Mouse (Mus musculus) left cerebral cortex, adult 2 months (tissue): ENCODE data around the gene Stambp. TPM values are rescaled to one million over a fixed set of nuclear protein-coding genes. Genes with fewer than 3 reads are reported as not detected.

Source experiments
- DNase-seq, 2 experiments: peaks; one replicate each; pipeline ENCODE4 v3.0.0; 2021 to 2022; ENCODE audit warnings: low spot score in 2 of 2, mixed read lengths in 1 of 2; ENCODE audit errors: extremely low spot score in 1 of 2
- H3K27ac ChIP-seq: fragments of 200-600 bp; 2 replicates; pipeline ENCODE4 v1.8.1; 2022
- H3K4me3 ChIP-seq: fragments of 200-600 bp; 2 replicates; pipeline ENCODE4 v1.8.1; 2022
- CTCF ChIP-seq: fragments of 200-600 bp; IDR thresholded peaks from 2 replicates; pipeline ENCODE4 v1.8.1; 2022; ENCODE audit warnings: antibody characterized with exemption, mild to moderate bottlenecking, moderate library complexity
- intact Hi-C: fragments of 180-260 bp; cut with DNase I; formaldehyde crosslinking; loops from one replicate; pipeline ENCODE4 v1.15.1; 2025
- total RNA-seq, 2 experiments: library from RNA; stranded (reverse); gene quantifications; 2 replicates each; pipeline ENCODE4 v1.2.3; 2021

Gene Stambp
- total RNA-seq, 2 experiments from 2014 or later: 30.2 to 30.6 TPM

DNA sequence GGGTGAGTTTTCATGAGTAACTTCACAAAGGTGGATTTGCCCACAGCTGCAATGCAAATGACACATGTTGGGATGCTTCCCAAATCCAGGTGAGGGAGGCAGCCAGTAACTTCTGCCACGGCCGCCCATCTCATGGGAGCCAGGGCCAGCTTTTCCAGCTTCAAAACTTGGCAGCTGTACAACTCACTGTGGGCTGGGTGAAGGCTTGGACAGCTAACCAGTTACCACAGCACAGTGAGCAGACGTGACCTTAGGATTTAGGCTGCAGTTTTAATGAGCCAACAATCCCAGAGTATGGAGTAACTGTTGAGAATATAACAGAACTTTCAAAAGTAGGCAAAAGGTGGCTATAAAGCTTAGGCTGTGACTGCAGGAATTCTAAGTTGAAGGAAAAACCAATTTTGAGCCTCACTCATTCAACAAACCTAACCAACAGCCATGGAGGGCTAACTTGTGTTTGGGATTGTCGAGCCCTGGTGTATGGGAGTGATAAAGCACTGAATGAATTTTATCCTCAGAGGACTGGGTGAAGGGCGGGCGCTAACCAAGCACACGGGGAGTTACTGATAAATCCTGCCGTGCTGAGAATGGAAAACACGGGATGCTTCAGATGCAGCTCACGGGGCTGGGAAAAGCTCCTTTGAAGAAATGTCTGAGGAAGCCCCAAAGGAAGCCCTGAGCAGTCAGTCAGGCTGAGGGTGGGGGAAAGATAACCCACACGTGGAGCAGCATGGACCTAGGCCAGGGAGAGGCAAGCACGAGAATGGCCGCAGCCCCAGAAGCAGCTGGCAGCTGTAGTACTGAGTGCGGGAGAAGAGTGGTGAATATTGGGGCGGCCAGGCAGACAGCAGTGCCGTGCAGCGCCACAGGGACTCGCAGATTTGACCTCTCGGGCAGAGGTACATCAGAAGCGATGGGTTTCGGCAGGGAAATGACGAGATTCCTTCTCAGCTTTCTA is 75.5 kb downstream of the Stambp start:
- no peak overlapping the region for H3K4me3 ChIP-seq
- H3K27ac ChIP-seq: peak overlapping the region; percentile 38
- TF ChIP-seq CTCF: no peak
- intact Hi-C loops: loop anchor here (5.0 kb wide), 1 partner anchor 40 kb away; the partner anchor contains the start of gene Tet3
- no peak for DNase-seq

GRCm38 (mm10) chr6:83496009-83496752 is 76.3 kb downstream of the Stambp start:
- no peak overlapping the region for H3K4me3 ChIP-seq
- no peak for TF ChIP-seq CTCF
- DNase-seq: no peak
- H3K27ac ChIP-seq: peak overlapping the region; percentile 20; the same call in 1 of the 2 replicates
- intact Hi-C loops: loop anchor here (5.0 kb wide), 1 partner anchor 39 kb away; the partner anchor contains the start of gene Tet3

Other genes starting within 250 kb of the Stambp start
- gene Mthfd2, start 246.8 kb downstream of the Stambp start, total RNA-seq: 1 to 10 TPM; 5.7 to 8.1 TPM
- 10 to 100 TPM; 18.9 to 22.0 TPM for gene Mob1a, start 246.7 kb downstream of the Stambp start, total RNA-seq
- 10 to 100 TPM; 49.3 to 54.3 TPM for gene Bola3, start 223.6 kb downstream of the Stambp start, total RNA-seq
- 10 to 100 TPM; 74.6 to 90.0 TPM for gene Tet3, start 113.6 kb downstream of the Stambp start, total RNA-seq
- 10 to 100 TPM; 25.2 to 31.0 TPM for gene Dguok, start 65.8 kb downstream of the Stambp start, total RNA-seq
- gene Actg2, start 36.5 kb downstream of the Stambp start, total RNA-seq: not detected
- not detected for gene Clec4f, start 83.5 kb upstream of the Stambp start, total RNA-seq
- not detected for gene Cd207, start 105.1 kb upstream of the Stambp start, total RNA-seq
- gene Vax2, start 138.5 kb upstream of the Stambp start, total RNA-seq: not detected
- under 1 TPM in 1 of 2 experiments, not detected in 1; 0.20 TPM for gene Atp6v1b1, start 170.3 kb upstream of the Stambp start, total RNA-seq
- gene Ankrd53, start 189.9 kb upstream of the Stambp start, total RNA-seq: not detected
- gene Tex261, start 203.1 kb upstream of the Stambp start, total RNA-seq: 10 to 100 TPM; 49.1 to 53.9 TPM
- gene Nagk, start 222.3 kb upstream of the Stambp start, total RNA-seq: 10 to 100 TPM; 48.2 to 50.3 TPM